Comparison of ENCODE assay signal across 10 mouse cellular contexts in genomic region chr16:34531506-34531905, GRCm38 (mm10). TPM values are rescaled to one million over a fixed set of nuclear protein-coding genes. Genes with fewer than 3 reads are reported as not detected.
DNase-seq lines count a peak whose midpoint lies in the region; ATAC-seq and TF ChIP-seq lines count a peak whose summit lies in the region.
"Had no signal": no experiment of that assay in that cellular context is flagged by ENCODE, and none has a peak within 500 bp of the region (broad histone marks: within the 10 kb centered on the region; RNA-seq: fewer than 3 reads in every experiment).

No protein-coding gene starts in this region.

- intact Hi-C loops in left cerebral cortex, adult 2 months (cut with DNase I) = loop anchor here (1.0 to 10.0 kb wide), 4 partner anchors 41 to 169 kb away; partner anchors contain the start of gene Kalrn

- H3K27ac ChIP-seq in left cerebral cortex, adult 2 months = no peak overlapping the region
- H3K27ac ChIP-seq in embryonic facial prominence, embryonic 14.5 days (replicated peaks; ENCODE audit: low read depth, low read length) = no peak overlapping the region
- H3K27ac ChIP-seq: heart, embryonic 13.5 days had no signal

- H3K4me3 ChIP-seq in left cerebral cortex, adult 2 months = no peak overlapping the region
- H3K4me3 ChIP-seq in embryonic facial prominence, embryonic 14.5 days (ENCODE audit: low read depth, low read length) = no peak overlapping the region
- no peak overlapping the region for H3K4me3 ChIP-seq in lung, adult 2 months (replicated peaks; ENCODE audit: extremely low read depth, low read depth, low read length)
- H3K4me3 ChIP-seq: heart, embryonic 13.5 days; midbrain, embryonic 12.5 days had no signal

- no peaks in the 10 kb centered on the region for H3K27me3 ChIP-seq in Patski
- no peaks in the 10 kb centered on the region for H3K27me3 ChIP-seq in embryonic facial prominence, embryonic 14.5 days (replicated peaks; ENCODE audit: control insufficient read depth, insufficient read depth, low read length)
- H3K27me3 ChIP-seq: heart, embryonic 13.5 days; midbrain, embryonic 12.5 days had no signal

- WGBS in embryonic facial prominence, embryonic 14.5 days = 8% methylated on average over 1 of the region's 1 CpGs
- 6% methylated on average over 1 of the region's 1 CpGs for WGBS in lung, adult 2 months

- H3K4me1 ChIP-seq in embryonic facial prominence, embryonic 14.5 days (ENCODE audit: control insufficient read depth, insufficient read depth, low read length) = peaks cover 24% of the 10 kb centered on the region
- H3K4me1 ChIP-seq in lung, adult 2 months (ENCODE audit: control insufficient read depth, insufficient read depth, low read length) = peaks cover 3% of the 10 kb centered on the region

- H3K4me2 ChIP-seq in embryonic facial prominence, embryonic 14.5 days (ENCODE audit: low read depth, low read length) = no peak overlapping the region
- H3K4me2 ChIP-seq: heart, embryonic 13.5 days; midbrain, embryonic 12.5 days had no signal

- in situ Hi-C loops in Patski (cut with MboI; ENCODE audit: low pct_unique_long_range_greater_than_20kb) = loop anchor here (10.0 kb wide), 1 partner anchor 133 kb away; no protein-coding TSS in a partner anchor

- H3K9me3 ChIP-seq in embryonic facial prominence, embryonic 14.5 days (ENCODE audit: control insufficient read depth, low read length) = no peaks in the 10 kb centered on the region
- H3K9me3 ChIP-seq: heart, embryonic 13.5 days; midbrain, embryonic 12.5 days had no signal

- POLR2A ChIA-PET in Patski (lab: Charles Lee) = interaction anchor here (1.0 kb wide), 1 partner anchor 41 kb away, joined by 3 read pairs; no protein-coding TSS in a partner anchor

- CTCF ChIA-PET in Patski (lab: Charles Lee) = interaction anchor here (1.0 to 2.0 kb wide), 3 partner anchors 41 to 169 kb away, joined by 3 to 5 read pairs (median 4); no protein-coding TSS in a partner anchor

- no peak for TF ChIP-seq POLR2A in lung, adult 2 months (IDR thresholded peaks at IDR 0.05; ENCODE audit: borderline replicate concordance, extremely low read depth, low read depth, low read length)

- peak; percentile 88 for TF ChIP-seq CTCF in left cerebral cortex, adult 2 months (IDR thresholded peaks at IDR 0.05)
- peak; percentile 85 for TF ChIP-seq CTCF in Patski (IDR thresholded peaks at IDR 0.05)
- TF ChIP-seq CTCF in lung, adult 2 months (IDR thresholded peaks at IDR 0.05; ENCODE audit: insufficient read depth, low read length) = peak; percentile 52

- peak; percentile 11 for DNase-seq in cerebellum, adult 11 months
- DNase-seq in cerebellum, adult 11-12 months = no peak
- peak; percentile 53 to 63 for DNase-seq in left cerebral cortex, adult 2 months (ENCODE audit: extremely low spot score in 1 of 2, low spot score in 2 of 2)
- DNase-seq in left cerebral cortex, adult 8-10 months (ENCODE audit: low spot score in 2 of 2) = no peak
- DNase-seq in Patski (ENCODE audit: low read depth, low spot score) = no peak
- peak; percentile 75 for DNase-seq in embryonic facial prominence, embryonic 14.5 days (ENCODE audit: low spot score)
- DNase-seq in lung, adult 2 months = peak; percentile 40
- no peak for DNase-seq in spleen, postnatal 36 days (ENCODE audit: low spot score in 2 of 2)

- H3K9ac ChIP-seq in embryonic facial prominence, embryonic 14.5 days (ENCODE audit: low read depth, low read length) = no peak overlapping the region
- H3K9ac ChIP-seq: heart, embryonic 13.5 days; midbrain, embryonic 12.5 days had no signal

- H3K36me3 ChIP-seq in embryonic facial prominence, embryonic 14.5 days (ENCODE audit: control insufficient read depth, insufficient read depth, low read length) = no peaks in the 10 kb centered on the region
- H3K36me3 ChIP-seq: heart, embryonic 13.5 days; midbrain, embryonic 12.5 days had no signal

- ATAC-seq in Patski = no peak
- ATAC-seq in embryonic facial prominence, embryonic 14.5 days (ENCODE audit: low read depth) = no peak

RNA-seq across cellular contexts. Expression of gene Kalrn, which starts 41.8 kb away (rescaled TPM):
- total RNA-seq in left cerebral cortex, adult 2 months (2021) = 100 to 1,000 TPM; 539 to 570 TPM
- 100 to 1,000 TPM; 485 to 551 (median 491) TPM for total RNA-seq in left cerebral cortex, adult 8-10 months (2022)
- 25.1 TPM for polyA plus RNA-seq in Patski (2021)
- polyA plus RNA-seq in embryonic facial prominence, embryonic 14.5 days (2014; fragmentation: Nextera tagmentation; extraction: Ambion mirVana) = 12.2 and 14.3 TPM in 2 replicates
- 9.7 and 11.8 TPM in 2 replicates for polyA plus RNA-seq in lung, adult 2 months (2012; rRNA removed)

Comparison
In these comparisons a context has a peak if more than half of its experiments do, and no peak if none do; other contexts are left out.
1. DNase-seq: peak in cerebellum, adult 11 months (single experiment), left cerebral cortex, adult 2 months (2 of 2), embryonic facial prominence, embryonic 14.5 days (single experiment) and lung, adult 2 months (single experiment); none in cerebellum, adult 11-12 months (single experiment), left cerebral cortex, adult 8-10 months (0 of 2), Patski (single experiment) and spleen, postnatal 36 days (0 of 2).
2. Peak in every context shown above with its lines, with median percentiles within 50 percentile points of each other: CTCF ChIP-seq.